Mouse (Mus musculus): ENCODE results near the gene Med12l. TPM values are rescaled to one million over a fixed set of nuclear protein-coding genes. Genes with fewer than 3 reads are reported as not detected.

Gene Med12l
- polyA plus RNA-seq, 1 experiment = 12.6 TPM

- H3K9me3 ChIP-seq = no peaks in the 10 kb centered on the region
- no peaks in the 10 kb centered on the region for H3K36me3 ChIP-seq (replicated peaks; ENCODE audit: low read length)
- no peak overlapping the region for H3K4me3 ChIP-seq (replicated peaks)
- no peak for TF ChIP-seq GATA1 (IDR thresholded peaks at IDR 0.05; ENCODE audit: borderline replicate concordance, low read length)
- no peak for TF ChIP-seq FLI1 (IDR thresholded peaks at IDR 0.05; ENCODE audit: low read length)
- H3K27me3 ChIP-seq (replicated peaks) = no peaks in the 10 kb centered on the region
- peaks cover 62% of the 10 kb centered on the region for H3K4me1 ChIP-seq
Measured at GRCm38 (mm10) chr3:58990556-58990955, 15.1 kb upstream of the Med12l start.

- no peaks in the 10 kb centered on the region for H3K27me3 ChIP-seq (replicated peaks)
- H3K9me3 ChIP-seq = no peaks in the 10 kb centered on the region
- H3K4me3 ChIP-seq (replicated peaks) = no peak overlapping the region
- H3K36me3 ChIP-seq (replicated peaks; ENCODE audit: low read length) = no peaks in the 10 kb centered on the region
- peaks cover 50% of the 10 kb centered on the region for H3K4me1 ChIP-seq
- TF ChIP-seq FLI1 (IDR thresholded peaks at IDR 0.05; ENCODE audit: low read length) (no peak), GATA1 (IDR thresholded peaks at IDR 0.05; ENCODE audit: borderline replicate concordance, low read length) (no peak)
Measured at GRCm38 (mm10) chr3:58992122-58992521, 13.5 kb upstream of the Med12l start.

- no peak for TF ChIP-seq GATA1 (IDR thresholded peaks at IDR 0.05; ENCODE audit: borderline replicate concordance, low read length)
- no peak for TF ChIP-seq FLI1 (IDR thresholded peaks at IDR 0.05; ENCODE audit: low read length)
- Histone ChIP-seq H3K9me3 (no peaks in the 10 kb centered on the region), H3K36me3 (replicated peaks; ENCODE audit: low read length) (no peaks in the 10 kb centered on the region), H3K27me3 (replicated peaks) (no peaks in the 10 kb centered on the region), H3K4me3 (replicated peaks) (no peak overlapping the region), H3K4me1 (peaks cover 40% of the 10 kb centered on the region)
Measured at GRCm38 (mm10) chr3:58993619-58994018, 12.0 kb upstream of the Med12l start.

GRCm38 (mm10) chr3:59003756-59004155 lies 1.9 kb upstream of the Med12l start:
- Histone ChIP-seq H3K36me3 (replicated peaks; ENCODE audit: low read length) (peaks cover 11% of the 10 kb centered on the region), H3K4me1 (peaks cover 46% of the 10 kb centered on the region), H3K9me3 (0 out of 2 replicates have a peak, but pooled peaks cover 3% of the 10 kb centered on the region), H3K27me3 (replicated peaks) (no peaks in the 10 kb centered on the region), H3K4me3 (replicated peaks) (peak overlapping the region; percentile 71)
- TF ChIP-seq FLI1 (IDR thresholded peaks at IDR 0.05; ENCODE audit: low read length) = no peak
- TF ChIP-seq GATA1 (IDR thresholded peaks at IDR 0.05; ENCODE audit: borderline replicate concordance, low read length) = no peak

GRCm38 (mm10) chr3:59005996-59006730 lies 538 bp downstream of the Med12l start:
- no peaks in the 10 kb centered on the region for H3K27me3 ChIP-seq (replicated peaks)
- H3K9me3 ChIP-seq = no peaks in the 10 kb centered on the region
- TF ChIP-seq GATA1 (IDR thresholded peaks at IDR 0.05; ENCODE audit: borderline replicate concordance, low read length) (no peak), FLI1 (IDR thresholded peaks at IDR 0.05; ENCODE audit: low read length) (no peak)
- H3K4me1 ChIP-seq = peaks cover 70% of the 10 kb centered on the region
- H3K4me3 ChIP-seq (replicated peaks) = peak overlapping the region; percentile 97
- H3K36me3 ChIP-seq (replicated peaks; ENCODE audit: low read length) = peaks cover 29% of the 10 kb centered on the region

- no peaks in the 10 kb centered on the region for H3K27me3 ChIP-seq (replicated peaks)
- H3K9me3 ChIP-seq = no peaks in the 10 kb centered on the region
- TF ChIP-seq FLI1 (IDR thresholded peaks at IDR 0.05; ENCODE audit: low read length) (no peak), GATA1 (IDR thresholded peaks at IDR 0.05; ENCODE audit: borderline replicate concordance, low read length) (no peak)
- peaks cover 72% of the 10 kb centered on the region for H3K4me1 ChIP-seq
- H3K36me3 ChIP-seq (replicated peaks; ENCODE audit: low read length) = peaks cover 36% of the 10 kb centered on the region
- peak overlapping the region; percentile 97 for H3K4me3 ChIP-seq (replicated peaks)
Measured at GRCm38 (mm10) chr3:59006731-59007441, 1.3 kb downstream of the Med12l start.

- no peaks in the 10 kb centered on the region for H3K9me3 ChIP-seq
- H3K4me1 ChIP-seq = peaks cover 79% of the 10 kb centered on the region
- H3K4me3 ChIP-seq (replicated peaks) = peak overlapping the region; percentile 18
- no peak for TF ChIP-seq GATA1 (IDR thresholded peaks at IDR 0.05; ENCODE audit: borderline replicate concordance, low read length)
- TF ChIP-seq FLI1 (IDR thresholded peaks at IDR 0.05; ENCODE audit: low read length) = no peak
- H3K36me3 ChIP-seq (replicated peaks; ENCODE audit: low read length) = peaks cover 60% of the 10 kb centered on the region
- no peaks in the 10 kb centered on the region for H3K27me3 ChIP-seq (replicated peaks)
Measured at GRCm38 (mm10) chr3:59010276-59010675, 4.7 kb downstream of the Med12l start.

GRCm38 (mm10) chr3:59015698-59016412 lies 10.2 kb downstream of the Med12l start:
- no peaks in the 10 kb centered on the region for H3K27me3 ChIP-seq (replicated peaks)
- peaks cover 99% of the 10 kb centered on the region for H3K4me1 ChIP-seq
- peaks cover 63% of the 10 kb centered on the region for H3K36me3 ChIP-seq (replicated peaks; ENCODE audit: low read length)
- H3K9me3 ChIP-seq = no peaks in the 10 kb centered on the region
- H3K4me3 ChIP-seq (replicated peaks) = no peak overlapping the region
- no peak for TF ChIP-seq FLI1 (IDR thresholded peaks at IDR 0.05; ENCODE audit: low read length)
- no peak for TF ChIP-seq GATA1 (IDR thresholded peaks at IDR 0.05; ENCODE audit: borderline replicate concordance, low read length)

- no peaks in the 10 kb centered on the region for H3K27me3 ChIP-seq (replicated peaks)
- peaks cover 61% of the 10 kb centered on the region for H3K36me3 ChIP-seq (replicated peaks; ENCODE audit: low read length)
- H3K9me3 ChIP-seq = no peaks in the 10 kb centered on the region
- no peak for TF ChIP-seq FLI1 (IDR thresholded peaks at IDR 0.05; ENCODE audit: low read length)
- TF ChIP-seq GATA1 (IDR thresholded peaks at IDR 0.05; ENCODE audit: borderline replicate concordance, low read length) = no peak
- H3K4me3 ChIP-seq (replicated peaks) = no peak overlapping the region
- peaks cover 99% of the 10 kb centered on the region for H3K4me1 ChIP-seq
Measured at GRCm38 (mm10) chr3:59016501-59016900, 10.9 kb downstream of the Med12l start.
